Mouse (Mus musculus) cerebellum, adult 9-11 months (tissue): ENCODE data around the gene Timm44.
A peak's percentile ranks its signal among the peaks of the same experiment; 100 is the strongest.

Experiments used
- DNase-seq: peaks from one replicate; pipeline ENCODE4 v3.0.0; 2022

The Timm44 gene

DNA sequence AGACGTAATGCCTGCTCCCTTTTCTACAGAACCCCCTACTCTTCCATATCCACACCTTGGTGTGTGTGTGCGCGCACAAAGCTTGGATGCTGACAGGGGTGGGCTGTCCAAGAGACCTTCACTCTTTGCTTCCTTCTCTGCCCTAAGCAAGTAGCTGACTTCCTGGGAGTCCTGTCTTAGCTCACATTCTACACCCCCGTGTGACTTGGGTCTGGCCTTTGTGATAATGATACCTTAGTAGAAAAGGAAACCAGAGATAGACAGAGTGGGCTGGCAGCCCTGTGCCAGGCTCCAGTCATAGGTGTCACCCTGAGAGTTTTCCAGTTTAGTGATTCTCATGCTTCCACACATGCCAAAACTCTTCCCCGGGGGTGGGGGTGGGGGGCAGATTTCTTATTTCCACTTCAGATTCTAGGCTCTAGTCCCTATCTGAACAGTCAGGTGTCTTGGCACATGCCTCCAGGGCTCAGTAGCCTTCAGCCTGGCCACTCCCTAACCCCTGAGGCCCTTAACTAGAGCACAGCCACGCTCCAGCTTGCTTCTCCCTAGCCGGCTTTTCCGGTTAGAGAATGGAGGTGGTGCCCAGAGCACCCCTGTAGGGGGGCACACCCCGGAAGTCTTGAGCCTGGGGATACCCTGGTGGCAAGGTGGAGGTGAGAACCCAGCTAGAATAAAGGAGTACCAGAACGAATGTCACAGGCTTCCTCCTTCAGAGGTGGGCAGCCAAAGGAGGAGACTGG lies 44.9 kb downstream of the Timm44 start:
- DNase-seq = no peak

DNA sequence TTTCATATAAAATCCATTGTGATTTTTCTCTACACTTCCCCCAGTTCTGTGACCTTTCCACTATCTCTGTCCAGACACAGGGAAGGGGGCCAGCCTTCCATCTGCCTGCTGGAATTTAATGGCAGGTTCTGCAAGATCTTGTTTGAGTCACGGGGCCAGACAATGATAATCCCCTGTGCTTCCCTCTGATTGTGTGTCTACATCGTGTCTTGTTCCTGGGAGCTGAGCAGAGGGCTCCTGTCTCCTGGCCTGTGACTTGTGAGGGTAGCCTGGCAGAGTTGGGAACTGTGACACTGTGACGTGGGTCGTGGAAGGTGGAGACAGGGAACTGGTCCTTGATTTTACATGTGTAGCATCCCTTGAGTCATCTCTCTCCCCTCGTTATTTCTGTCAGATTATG lies 45.9 kb downstream of the Timm44 start:
- no peak for DNase-seq

DNA sequence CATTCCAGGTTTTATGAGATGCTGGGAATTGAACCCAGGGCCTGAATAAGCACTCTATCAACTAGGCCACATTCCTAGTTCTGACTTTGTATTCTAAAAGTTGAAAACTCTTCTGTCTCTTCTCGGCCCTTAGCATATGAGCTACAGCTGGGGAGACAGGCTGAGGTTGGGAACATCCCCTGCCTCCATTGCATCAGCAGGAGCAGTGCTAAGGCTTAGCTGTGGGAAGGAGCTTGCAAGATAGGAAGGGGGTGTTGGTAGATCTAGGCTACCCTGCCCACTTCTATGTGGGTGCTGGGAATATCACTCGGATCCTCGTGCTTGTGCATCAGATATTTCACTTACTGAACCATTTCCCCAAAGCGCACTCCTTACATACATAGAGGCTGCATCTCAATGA lies 47.8 kb downstream of the Timm44 start:
- DNase-seq = no peak

DNA sequence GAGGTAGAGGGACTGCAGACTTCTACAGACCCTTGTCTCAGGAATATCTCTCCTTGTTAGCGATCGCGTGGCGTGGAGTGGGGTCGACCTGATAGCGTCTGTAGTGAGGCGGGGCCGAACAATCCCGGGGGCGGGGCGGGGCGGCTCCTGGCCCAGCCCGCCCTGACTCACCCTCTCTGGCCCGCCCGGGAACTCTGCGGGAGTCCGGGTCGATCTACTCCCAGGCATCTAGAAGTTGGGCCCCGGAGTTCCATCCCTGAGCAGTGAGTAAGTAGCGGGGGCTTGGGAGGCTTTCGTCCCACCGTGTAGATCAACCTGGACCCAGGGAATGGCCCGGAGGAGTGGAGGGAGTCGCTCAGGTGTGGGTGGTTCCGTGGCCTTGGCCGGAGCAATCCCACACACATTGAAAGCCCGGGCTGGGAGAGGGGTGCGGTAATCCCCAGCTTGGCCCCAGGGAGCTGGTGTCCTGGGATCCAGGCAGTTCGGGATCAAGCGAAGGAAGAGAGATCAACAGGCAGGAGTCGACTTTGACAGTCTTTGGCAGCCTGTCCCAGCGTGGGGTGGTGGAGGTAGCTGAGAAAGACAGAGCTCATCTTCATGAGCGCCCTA lies 48.9 kb downstream of the Timm44 start, which contains the start of gene Lrrc8e:
TSS of gene Lrrc8e (plus strand) at position 89 of the 609 bp plus-strand sequence.
- no peak for DNase-seq

DNA sequence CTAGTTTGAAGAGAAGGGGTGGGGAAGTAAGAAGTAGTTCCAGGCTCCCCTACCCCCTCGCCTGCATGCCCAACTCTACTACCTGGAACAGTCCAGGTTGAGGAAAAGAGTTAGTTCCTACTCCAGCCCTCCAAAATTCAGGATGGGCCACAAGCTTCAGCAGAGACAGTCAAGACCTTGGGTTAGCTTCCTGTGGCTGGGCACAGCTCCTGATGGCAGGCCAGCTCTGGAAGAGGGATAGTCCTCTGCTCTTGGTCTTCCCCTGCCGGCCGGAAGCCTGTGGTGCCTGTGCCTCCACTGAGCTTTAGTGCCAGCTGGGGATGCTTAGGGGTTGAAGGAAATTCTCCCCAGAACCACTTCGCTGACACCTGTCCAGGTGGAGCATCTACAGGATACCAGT lies 49.4 kb downstream of the Timm44 start:
- no peak for DNase-seq

DNA sequence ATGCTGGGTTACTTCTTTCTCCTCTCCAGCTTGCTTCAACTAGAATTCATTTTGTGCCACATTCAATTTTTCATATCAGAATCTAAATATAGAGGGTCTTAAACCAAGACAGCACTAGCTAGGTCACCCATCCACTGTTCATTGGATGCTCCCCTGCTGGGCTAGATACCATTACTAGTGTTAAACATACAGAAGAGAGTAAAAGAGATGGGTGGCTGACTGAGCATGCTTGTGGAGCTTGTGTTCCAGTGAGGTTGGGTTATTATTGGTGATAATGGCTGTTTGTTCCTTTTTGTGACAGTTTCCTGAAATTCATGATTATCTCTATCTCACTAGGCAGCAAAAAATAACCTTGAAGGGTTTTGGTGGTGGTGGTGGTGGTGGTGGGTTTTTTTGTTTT lies 53.7 kb downstream of the Timm44 start:
- no peak for DNase-seq

DNA sequence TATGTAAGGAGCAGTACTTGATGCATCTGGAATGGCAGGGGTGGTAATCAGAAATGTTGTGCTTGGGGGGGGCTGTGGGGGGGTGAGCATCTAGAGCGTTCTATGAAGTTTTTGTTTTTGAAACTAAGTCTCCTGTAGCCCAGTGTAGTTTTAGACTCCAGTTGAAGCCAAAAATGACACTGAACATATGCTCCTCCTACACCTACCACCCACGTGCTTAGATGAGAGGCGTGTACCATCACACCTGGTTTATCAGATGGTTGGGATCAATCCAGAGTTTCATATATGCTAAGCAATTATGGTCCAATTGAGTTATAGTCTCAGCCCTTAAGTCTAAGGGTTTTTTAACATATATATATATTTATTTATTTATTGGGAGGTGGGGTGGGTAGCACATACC lies 56.1 kb downstream of the Timm44 start:
- DNase-seq = no peak

DNA sequence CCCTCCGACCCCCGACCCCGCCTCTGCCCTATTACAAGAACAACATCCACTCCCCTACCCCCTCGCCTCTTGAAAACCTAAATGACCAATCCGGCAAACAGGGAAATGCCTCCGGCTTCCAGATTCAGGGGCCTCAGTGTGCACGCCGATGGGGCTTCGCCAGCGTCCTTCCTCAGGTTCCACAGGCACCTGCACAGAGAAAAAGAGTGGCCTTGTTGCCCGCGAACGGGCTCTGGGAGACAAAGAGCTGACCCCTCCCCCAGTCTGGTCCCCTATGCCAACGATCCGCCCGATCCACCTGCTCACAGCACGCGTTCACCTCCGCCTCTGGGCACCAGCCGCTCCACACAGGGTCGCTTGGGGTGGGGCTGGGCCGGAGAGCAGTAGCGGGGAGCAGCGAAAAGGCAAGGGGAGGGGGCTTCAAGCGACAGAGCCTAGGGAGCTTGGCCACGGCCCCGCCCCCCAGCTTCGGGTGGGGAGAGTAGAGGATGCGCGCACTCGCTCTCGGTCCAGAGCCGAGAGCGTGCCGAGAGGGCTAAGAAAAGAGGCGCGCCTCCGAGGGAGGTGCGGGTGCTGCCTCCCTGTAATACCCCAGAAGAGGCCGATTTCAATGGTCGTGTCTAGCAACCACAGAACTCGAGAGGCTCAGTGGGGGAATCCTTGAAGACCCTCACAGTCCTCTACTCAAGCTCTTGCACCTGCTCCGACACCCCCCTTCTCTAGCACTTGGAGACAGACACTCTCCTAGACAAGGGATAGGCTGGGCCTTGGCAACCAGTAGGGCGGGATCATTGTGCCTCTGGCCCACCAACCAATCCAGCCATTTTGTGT lies 58.7 kb downstream of the Timm44 start, which contains the start of gene Prr36:
TSS of gene Prr36 (minus strand) at position 669 of the 831 bp plus-strand sequence.
- DNase-seq = peak; percentile 81

DNA sequence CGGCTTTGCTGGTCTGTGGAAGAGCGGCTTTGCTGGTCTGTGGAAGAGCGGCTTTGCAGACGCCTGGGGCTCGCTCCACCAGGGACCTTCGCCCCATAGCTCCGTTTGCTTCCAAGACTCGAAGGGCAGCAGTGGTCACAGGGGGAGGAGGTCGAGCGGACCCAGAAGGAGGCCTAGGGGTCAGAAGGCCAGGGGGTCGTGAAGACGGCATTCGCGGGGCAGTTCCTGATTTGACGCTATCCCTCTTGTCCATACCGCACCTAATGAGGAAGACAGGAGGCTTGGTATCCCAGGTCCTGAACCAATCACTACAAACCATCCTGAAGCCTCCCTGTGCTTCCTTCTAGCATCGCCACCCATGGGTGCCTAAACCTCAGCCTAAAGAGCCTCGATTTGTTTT lies 59.4 kb downstream of the Timm44 start:
- no peak for DNase-seq

DNA sequence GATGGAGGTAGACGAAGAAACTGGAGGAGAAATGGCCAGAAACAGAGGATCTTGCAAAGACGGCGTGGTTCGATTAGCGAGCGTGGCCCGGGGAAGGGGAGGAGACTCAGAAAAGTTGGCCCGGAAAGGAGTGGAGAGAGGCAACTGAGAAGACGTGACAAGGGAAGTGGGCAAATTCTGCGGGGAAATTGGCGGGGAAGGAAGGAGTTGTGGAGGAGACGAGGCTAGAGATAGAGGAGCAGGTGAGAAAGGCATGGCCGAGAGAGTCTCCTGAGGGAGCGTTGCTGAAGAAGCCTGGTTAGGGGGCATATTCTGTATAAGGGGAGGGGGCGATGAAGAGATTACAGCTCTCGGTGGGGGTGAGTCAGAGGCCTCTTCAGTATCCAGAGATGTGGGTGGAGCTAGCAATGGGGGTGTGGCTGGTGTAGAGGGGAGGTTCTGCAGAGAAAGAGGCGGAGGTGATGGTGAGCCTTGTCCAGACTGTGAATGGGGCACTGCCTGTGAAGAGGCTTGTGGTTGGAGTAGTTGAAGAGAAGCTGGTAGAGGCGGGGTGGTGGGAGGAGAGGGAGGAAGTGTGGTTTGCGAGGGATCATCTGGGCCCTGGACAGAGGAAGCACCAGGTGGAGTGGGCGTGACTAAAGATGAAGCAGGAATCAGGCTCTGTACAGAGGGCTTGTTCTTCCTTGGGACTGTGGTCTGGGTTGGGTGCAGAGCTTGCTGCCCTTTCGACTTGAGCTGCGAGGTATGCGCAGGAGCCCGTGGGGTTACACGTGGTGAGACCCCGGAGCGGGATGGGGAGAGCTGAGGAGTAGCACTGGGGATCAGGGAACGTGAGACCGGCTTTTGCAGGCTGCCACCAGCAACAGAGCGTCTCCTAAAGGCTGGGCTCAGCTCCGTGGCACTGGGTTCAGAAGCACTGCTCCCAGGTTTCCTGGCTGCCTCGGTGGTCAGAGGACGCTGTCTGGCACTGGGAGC lies 61.4 kb downstream of the Timm44 start:
- DNase-seq = peak; percentile 46

DNA sequence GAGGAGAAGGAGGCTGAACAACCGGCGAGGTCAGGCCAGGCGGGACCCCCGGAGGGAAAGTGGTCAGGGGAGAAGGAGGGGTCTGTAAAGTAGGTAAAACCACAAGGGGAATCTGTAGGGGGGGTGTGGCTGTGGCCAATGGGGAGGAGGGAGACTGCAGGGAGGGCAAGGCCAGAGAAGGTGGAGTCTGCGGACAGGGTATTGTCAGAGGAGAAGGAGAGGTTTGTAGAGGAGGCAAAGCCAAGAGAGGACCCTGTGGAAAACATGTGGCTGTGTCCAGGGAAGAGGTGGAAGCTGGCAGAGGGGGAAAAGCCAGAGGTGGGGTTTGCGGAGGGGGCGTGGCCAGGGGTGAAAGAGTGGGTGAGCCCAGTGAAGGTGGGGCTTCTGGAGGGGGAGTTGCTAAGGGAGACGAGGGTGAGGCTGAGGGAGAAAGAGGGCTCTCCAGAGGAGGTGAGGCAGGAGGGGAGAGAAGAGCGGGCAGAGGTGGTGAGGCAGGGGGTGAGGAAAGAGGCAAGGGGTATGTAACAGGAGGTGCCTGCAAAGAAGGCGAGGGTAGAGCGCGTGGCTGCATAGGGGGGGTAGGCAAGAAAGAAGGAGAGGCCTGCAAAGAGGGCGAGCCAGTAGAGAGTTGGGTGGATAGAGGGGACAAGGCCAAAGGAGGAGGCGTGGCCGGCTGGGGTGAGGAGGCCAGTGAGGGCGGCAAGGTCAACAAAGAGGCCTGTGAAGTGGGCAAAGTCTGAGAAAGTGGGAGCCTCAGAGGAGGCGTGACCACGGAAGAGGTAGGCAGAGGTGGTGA lies 62.3 kb downstream of the Timm44 start:
- peak; percentile 55 for DNase-seq

DNA sequence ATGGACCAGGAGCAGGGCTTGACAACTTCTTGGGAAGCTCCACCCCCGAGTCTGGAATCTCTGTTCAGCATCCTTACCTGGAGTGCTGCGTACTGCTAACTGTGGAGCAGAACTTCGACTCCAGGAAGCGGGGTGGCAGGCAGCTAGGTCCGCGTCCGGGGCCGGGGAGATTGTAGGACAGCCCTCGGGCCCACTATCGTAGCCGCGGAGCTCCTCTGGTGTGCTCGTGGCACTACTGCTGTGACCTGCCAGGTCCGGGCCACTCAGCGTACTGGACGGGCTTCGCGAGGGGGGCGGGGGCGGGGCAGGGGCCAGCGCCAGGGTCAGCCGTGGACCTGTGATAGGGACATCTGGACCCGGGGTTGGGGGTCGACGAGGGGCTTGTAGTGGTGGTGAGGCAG lies 62.9 kb downstream of the Timm44 start:
- DNase-seq = no peak

DNA sequence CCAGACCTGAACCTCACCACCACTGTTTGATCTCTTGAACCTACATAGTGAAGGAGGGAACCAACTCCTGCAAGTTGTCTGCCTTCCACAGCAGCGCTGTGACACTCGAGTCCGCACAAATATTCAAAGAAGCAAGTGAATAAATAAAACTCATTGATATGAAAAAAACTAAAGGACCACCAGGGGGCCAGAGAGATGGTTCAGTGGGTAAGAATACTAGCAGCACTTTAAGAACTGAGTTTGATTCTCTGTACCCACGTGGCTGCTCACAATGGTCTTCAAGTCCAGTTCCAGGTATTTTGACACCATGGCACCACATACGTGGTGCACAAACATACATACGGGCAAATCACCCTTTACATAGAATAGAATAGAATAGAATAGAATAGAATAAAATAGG lies 64.6 kb downstream of the Timm44 start:
- DNase-seq = no peak
